Mouse (Mus musculus) embryonic facial prominence, embryonic 12.5 days (tissue): ENCODE results near the gene Ppfibp1. TPM values are rescaled to one million over a fixed set of nuclear protein-coding genes. Genes with fewer than 3 reads are reported as not detected.

ENCODE experiments used
- ATAC-seq: fragments of 200-750 bp; cut with Nextera tagmentation; 2 replicates; pipeline ENCODE4 v1.8.0; 2017; ENCODE audit not compliant: insufficient number of reproducible peaks, insufficient read depth, low FRiP score, low TSS enrichment
- H3K27ac ChIP-seq: fragments of 300-500 bp; sonication (generic); 2 replicates; pipeline ENCODE4 v1.5.1; 2016; ENCODE audit warnings: mild to moderate bottlenecking
- H3K27me3 ChIP-seq: fragments of 300-500 bp; sonication (generic); 2 replicates; pipeline ENCODE4 v1.6.1; 2016; ENCODE audit warnings: mild to moderate bottlenecking, moderate library complexity
- H3K36me3 ChIP-seq: fragments of 300-500 bp; sonication (generic); 2 replicates; pipeline ENCODE4 v1.6.1; 2016; ENCODE audit warnings: mild to moderate bottlenecking
- H3K4me1 ChIP-seq: fragments of 300-500 bp; sonication (generic); 2 replicates; pipeline ENCODE4 v1.6.1; 2016
- H3K4me2 ChIP-seq: fragments of 300-500 bp; sonication (generic); replicated peaks from 2 replicates; pipeline ENCODE4 v1.6.1; 2016; ENCODE audit warnings: mild to moderate bottlenecking, moderate library complexity
- H3K4me3 ChIP-seq: fragments of 300-500 bp; sonication (generic); 2 replicates; pipeline ENCODE4 v1.5.1; 2016; ENCODE audit warnings: mild to moderate bottlenecking
- H3K9ac ChIP-seq: fragments of 300-500 bp; sonication (generic); 2 replicates; pipeline ENCODE4 v1.6.1; 2016; ENCODE audit warnings: mild to moderate bottlenecking, moderate library complexity
- H3K9me3 ChIP-seq: fragments of 300-500 bp; sonication (generic); 2 replicates; pipeline ENCODE4 v1.6.1; 2016; ENCODE audit warnings: mild to moderate bottlenecking, moderate library complexity
- WGBS: fragments of 180-500 bp; shearing (Covaris S2); methylation state at CpG from one replicate; pipeline ENCODE4 v1.1.7; 2016; 5-methylcytosine and 5-hydroxymethylcytosine counted together
- polyA plus RNA-seq: library from polyadenylated mRNA; unstranded; fragments of >200 nt; fragmentation: Nextera tagmentation; extraction: Ambion mirVana; gene quantifications from 2 replicates; pipeline ENCODE4 v1.2.1, GENCODE M21; 2016

The Ppfibp1 gene
- polyA plus RNA-seq, 1 experiment from 2014 or later: 57.6 TPM

DNA sequence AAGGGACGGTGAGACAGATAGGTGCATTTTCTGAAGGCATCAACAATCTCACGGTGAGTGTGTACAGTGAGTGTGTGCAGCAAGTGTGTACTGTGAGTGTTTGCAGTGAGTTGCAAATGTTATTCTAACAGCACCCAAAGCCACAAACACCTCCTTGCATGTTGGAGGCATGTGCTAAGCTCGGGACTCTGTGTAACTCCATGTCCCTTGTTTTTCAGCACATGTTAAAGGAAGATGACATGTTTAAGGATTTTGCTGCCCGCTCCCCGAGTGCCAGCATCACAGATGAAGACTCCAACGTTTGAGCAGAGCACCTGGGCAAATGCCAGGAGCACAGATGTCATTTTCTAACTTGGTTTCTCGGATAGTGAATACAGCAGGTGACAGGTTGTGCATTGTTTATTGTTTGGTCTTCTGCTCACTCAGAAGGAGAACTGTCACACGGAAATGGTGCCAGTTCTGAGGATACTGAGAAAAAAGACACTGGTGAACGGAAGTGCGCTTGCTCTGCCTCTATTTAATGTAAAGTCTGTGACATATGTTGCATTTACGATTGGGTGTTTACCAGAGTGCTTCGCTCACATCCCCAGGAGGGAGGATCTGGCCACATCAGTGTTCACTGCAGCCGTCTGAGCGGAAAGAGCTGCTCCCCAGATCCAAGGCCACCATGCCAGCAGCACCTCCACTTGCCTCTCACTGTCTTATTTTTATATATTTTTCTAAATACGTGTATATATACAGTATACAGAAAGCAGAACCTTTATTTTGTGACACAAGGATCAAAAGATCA is 142.0 kb downstream of the Ppfibp1 start:
- WGBS: 90% methylated on average over 15 of the region's 15 CpGs
- H3K9me3 ChIP-seq: no peaks in the 10 kb centered on the region
- no peak overlapping the region for H3K4me3 ChIP-seq
- H3K27me3 ChIP-seq: no peaks in the 10 kb centered on the region
- ATAC-seq: no peak
- no peak overlapping the region for H3K4me2 ChIP-seq
- H3K9ac ChIP-seq: no peak overlapping the region
- no peak overlapping the region for H3K27ac ChIP-seq
- peaks cover 39% of the 10 kb centered on the region for H3K36me3 ChIP-seq
- no peaks in the 10 kb centered on the region for H3K4me1 ChIP-seq

GRCm38 (mm10) chr6:147032303-147032925 is 144.1 kb downstream of the Ppfibp1 start, which contains the start of gene Rep15:
Gene Rep15, plus strand, starts transcription at chr6:147032584.
- Histone ChIP-seq H3K4me1 (no peaks in the 10 kb centered on the region), H3K9me3 (no peaks in the 10 kb centered on the region), H3K27me3 (no peaks in the 10 kb centered on the region), H3K36me3 (peaks cover 21% of the 10 kb centered on the region), H3K27ac (no peak within 1 kb of the TSS), H3K4me3 (no peak within 1 kb of the TSS), H3K4me2 (no peak within 1 kb of the TSS), H3K9ac (no peak within 1 kb of the TSS)
- 60% methylated on average over 13 of the region's 13 CpGs for WGBS
- no peak for ATAC-seq

- H3K4me1 ChIP-seq: peaks cover 8% of the 10 kb centered on the region; the same call in 1 of the 2 replicates
- H3K9ac ChIP-seq: peak within 1 kb of the TSS; percentile 86
- peak within 1 kb of the TSS; percentile 59 for H3K4me2 ChIP-seq
- 4% methylated on average over 63 of the region's 66 CpGs for WGBS
- H3K9me3 ChIP-seq: 0 out of 2 replicates have a peak, but pooled peaks cover 3% of the 10 kb centered on the region
- H3K36me3 ChIP-seq: peaks cover 13% of the 10 kb centered on the region; the same call in 1 of the 2 replicates
- 0 out of 2 replicates have a peak, but pooled peaks cover 3% of the 10 kb centered on the region for H3K27me3 ChIP-seq
- peak within 1 kb of the TSS; percentile 89 for H3K4me3 ChIP-seq
- H3K27ac ChIP-seq: peak within 1 kb of the TSS; percentile 89
- ATAC-seq: peak; percentile 96
Observed at GRCm38 (mm10) chr6:147042291-147043290, 154.3 kb downstream of the Ppfibp1 start, which contains the start of gene Mrps35. Gene Mrps35, plus strand, starts transcription at chr6:147042764.

GRCm38 (mm10) chr6:147043633-147044032 is 155.3 kb downstream of the Ppfibp1 start:
- 50% methylated on average over 7 of the region's 7 CpGs for WGBS
- Histone ChIP-seq H3K9ac (peak overlapping the region; percentile 86), H3K9me3 (0 out of 2 replicates have a peak, but pooled peaks cover 3% of the 10 kb centered on the region), H3K27me3 (0 out of 2 replicates have a peak, but pooled peaks cover 3% of the 10 kb centered on the region), H3K36me3 (peaks cover 20% of the 10 kb centered on the region), H3K4me2 (peak overlapping the region; percentile 59), H3K27ac (no peak overlapping the region), H3K4me3 (peak overlapping the region; percentile 89), H3K4me1 (peaks cover 8% of the 10 kb centered on the region; the same call in 1 of the 2 replicates)
- no peak for ATAC-seq

- no peaks in the 10 kb centered on the region for H3K4me1 ChIP-seq
- peaks cover 60% of the 10 kb centered on the region for H3K36me3 ChIP-seq
- H3K9me3 ChIP-seq: no peaks in the 10 kb centered on the region
- H3K4me2 ChIP-seq: no peak overlapping the region
- no peaks in the 10 kb centered on the region for H3K27me3 ChIP-seq
- 93% methylated on average over 13 of the region's 13 CpGs for WGBS
- ATAC-seq: no peak
- H3K9ac ChIP-seq: no peak overlapping the region
- no peak overlapping the region for H3K4me3 ChIP-seq
- H3K27ac ChIP-seq: no peak overlapping the region
Observed at GRCm38 (mm10) chr6:147049239-147049805, 161.0 kb downstream of the Ppfibp1 start.

GRCm38 (mm10) chr6:147051666-147052065 is 163.4 kb downstream of the Ppfibp1 start:
- no peak overlapping the region for H3K4me3 ChIP-seq
- no peak overlapping the region for H3K4me2 ChIP-seq
- H3K9ac ChIP-seq: no peak overlapping the region
- no peak for ATAC-seq
- no peaks in the 10 kb centered on the region for H3K9me3 ChIP-seq
- WGBS: 92% methylated on average over 8 of the region's 8 CpGs
- no peaks in the 10 kb centered on the region for H3K4me1 ChIP-seq
- peaks cover 65% of the 10 kb centered on the region for H3K36me3 ChIP-seq
- no peaks in the 10 kb centered on the region for H3K27me3 ChIP-seq
- H3K27ac ChIP-seq: no peak overlapping the region

DNA sequence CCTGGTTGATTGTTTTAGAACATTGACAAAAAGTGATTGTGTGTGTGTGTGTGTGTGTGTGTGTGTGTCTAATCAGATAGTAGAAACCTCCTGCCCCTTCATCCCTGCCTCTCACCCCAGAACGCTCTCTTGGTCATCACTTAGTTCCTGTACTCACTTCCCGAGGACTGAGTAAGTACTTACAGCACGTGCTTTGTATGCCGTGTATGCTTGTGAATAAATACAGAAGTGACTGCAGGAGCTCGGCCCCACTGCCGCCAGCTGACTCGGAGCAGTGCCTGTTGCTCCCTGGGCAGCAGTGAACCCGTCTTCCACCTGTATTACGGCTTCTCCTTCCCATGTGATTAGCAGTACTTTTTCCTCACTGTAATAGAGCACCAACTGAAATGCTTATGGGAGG is 164.2 kb downstream of the Ppfibp1 start:
- Histone ChIP-seq H3K27ac (no peak overlapping the region), H3K4me1 (no peaks in the 10 kb centered on the region), H3K4me3 (no peak overlapping the region), H3K4me2 (no peak overlapping the region), H3K9me3 (no peaks in the 10 kb centered on the region), H3K36me3 (peaks cover 63% of the 10 kb centered on the region), H3K27me3 (no peaks in the 10 kb centered on the region), H3K9ac (no peak overlapping the region)
- 91% methylated on average over 9 of the region's 9 CpGs for WGBS
- ATAC-seq: no peak

- H3K36me3 ChIP-seq: peaks cover 57% of the 10 kb centered on the region
- no peaks in the 10 kb centered on the region for H3K9me3 ChIP-seq
- H3K27me3 ChIP-seq: no peaks in the 10 kb centered on the region
- 0 out of 2 replicates have a peak overlapping the region, but pooled peaks have one; percentile 10 for H3K9ac ChIP-seq
- H3K4me3 ChIP-seq: no peak overlapping the region
- no peak overlapping the region for H3K27ac ChIP-seq
- no peaks in the 10 kb centered on the region for H3K4me1 ChIP-seq
- no peak overlapping the region for H3K4me2 ChIP-seq
- ATAC-seq: no peak
- WGBS: 77% methylated on average over 19 of the region's 19 CpGs
Observed at GRCm38 (mm10) chr6:147053785-147054646, 165.7 kb downstream of the Ppfibp1 start.

DNA sequence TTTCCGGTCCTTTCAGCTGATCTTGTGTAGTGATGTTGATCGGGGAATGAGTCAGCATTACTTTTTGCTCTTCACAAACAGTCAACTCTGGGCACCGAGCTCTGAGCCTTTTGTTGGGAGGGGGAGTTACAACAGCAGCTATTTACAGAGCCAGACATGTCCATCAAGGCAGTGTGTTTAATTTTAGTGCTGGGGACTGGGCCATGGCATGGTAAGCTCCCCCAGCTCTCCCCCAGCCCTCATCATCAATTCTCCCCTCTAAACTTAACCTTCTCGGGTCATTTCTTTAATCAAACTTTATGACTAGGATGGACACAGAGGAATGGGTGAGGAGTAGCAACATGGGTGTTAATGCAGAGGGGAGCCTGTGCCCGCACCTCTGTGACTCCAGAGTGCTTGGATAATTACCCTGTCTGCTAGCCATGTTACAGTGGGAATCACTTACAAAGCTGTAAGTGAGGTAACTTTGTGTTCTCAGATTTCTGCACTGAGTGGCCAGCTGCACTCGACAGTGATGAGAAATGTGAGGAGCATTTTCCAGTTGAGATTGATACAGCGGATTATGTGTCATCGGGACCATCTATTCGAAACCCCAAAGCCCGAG is 167.2 kb downstream of the Ppfibp1 start:
- no peak overlapping the region for H3K4me3 ChIP-seq
- no peak overlapping the region for H3K4me2 ChIP-seq
- peaks cover 60% of the 10 kb centered on the region for H3K36me3 ChIP-seq
- H3K27ac ChIP-seq: no peak overlapping the region
- no peak overlapping the region for H3K9ac ChIP-seq
- H3K9me3 ChIP-seq: no peaks in the 10 kb centered on the region
- no peaks in the 10 kb centered on the region for H3K27me3 ChIP-seq
- ATAC-seq: no peak
- H3K4me1 ChIP-seq: no peaks in the 10 kb centered on the region
- 75% methylated on average over 10 of the region's 10 CpGs for WGBS

DNA sequence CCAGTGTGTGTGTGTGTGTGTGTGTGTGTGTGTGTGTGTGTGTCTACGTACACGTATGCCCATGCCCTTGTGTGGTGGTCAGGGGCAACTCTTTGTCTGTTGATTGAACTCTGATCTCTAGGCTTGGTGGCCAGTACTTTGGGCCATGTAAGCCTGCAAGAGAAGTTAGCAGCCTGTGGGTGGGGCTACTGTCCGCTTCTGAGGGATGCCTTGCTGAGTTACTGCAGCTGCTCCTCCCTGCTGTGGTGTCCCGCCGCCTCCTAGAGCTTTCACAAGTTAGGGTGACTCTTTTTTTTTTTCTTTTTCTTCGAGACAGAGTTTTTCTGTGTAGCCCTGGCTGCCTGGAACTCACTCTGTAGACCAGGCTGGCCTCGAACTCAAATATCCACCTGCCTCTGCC is 171.0 kb downstream of the Ppfibp1 start:
- WGBS: 76% methylated on average over 7 of the region's 7 CpGs
- no peak for ATAC-seq

More for the DNA sequence above, 171.0 kb downstream of the Ppfibp1 start:
- H3K27ac ChIP-seq: no peak overlapping the region
- H3K36me3 ChIP-seq: peaks cover 48% of the 10 kb centered on the region
- H3K9me3 ChIP-seq: no peaks in the 10 kb centered on the region
- H3K27me3 ChIP-seq: no peaks in the 10 kb centered on the region
- no peak overlapping the region for H3K4me2 ChIP-seq
- H3K4me3 ChIP-seq: no peak overlapping the region
- H3K4me1 ChIP-seq: no peaks in the 10 kb centered on the region; the same call in 1 of the 2 replicates
- no peak overlapping the region for H3K9ac ChIP-seq
